Mouse (Mus musculus) adrenal gland, postnatal 25 days (tissue): ENCODE results near the gene Tigd2. TPM values are rescaled to one million over a fixed set of nuclear protein-coding genes. Genes with fewer than 3 reads are reported as not detected.

ENCODE experiments used
- DNase-seq: peaks from one replicate; pipeline ENCODE4 v3.0.0; 2021; ENCODE audit warnings: mixed read lengths
- total RNA-seq: library from RNA; stranded (reverse); gene quantifications from 2 replicates; pipeline ENCODE4 v1.2.3, GENCODE M21; 2021

Tigd2 gene
- total RNA-seq, 1 experiment from 2014 or later, result 20.0 TPM

DNA sequence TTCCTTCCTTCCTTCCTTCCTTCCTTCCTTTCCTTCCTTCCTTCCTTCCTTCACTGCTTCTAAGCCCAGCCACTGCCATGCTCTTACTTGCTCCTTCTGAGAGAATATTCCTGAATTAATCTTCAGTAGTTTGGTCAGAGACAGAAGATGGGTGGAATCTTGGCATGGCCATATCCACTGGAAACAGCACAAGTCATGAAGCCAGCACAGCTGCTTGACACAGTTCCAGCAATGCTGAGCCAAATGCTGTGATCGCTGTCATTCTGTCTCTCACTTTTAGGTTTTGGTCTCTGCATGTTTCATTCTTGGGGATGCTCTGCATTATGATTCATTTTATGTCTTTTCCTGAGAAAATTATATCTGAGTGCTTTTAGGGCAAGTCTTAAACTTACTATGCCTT, 47.2 kb downstream of the Tigd2 start:
- DNase-seq, result peak; percentile 7

Other genes starting within 250 kb of the Tigd2 start
- 49.5 and 64.0 TPM in 2 replicates for gene Fam13a, start 184.3 kb upstream of the Tigd2 start, total RNA-seq
- gene Gprin3, start 217.4 kb downstream of the Tigd2 start, total RNA-seq, result 1.9 and 2.0 TPM in 2 replicates